Mouse (Mus musculus): ENCODE measurements around the gene Fmo6.

- TF ChIP-seq POLR2A (IDR thresholded peaks at IDR 0.05; ENCODE audit: insufficient read depth, low read depth, low read length) (no peak), CTCF (IDR thresholded peaks at IDR 0.05; ENCODE audit: insufficient read depth, low read depth, low read length) (no peak)
Measured at GRCm38 (mm10) chr1:162886138-162886816, 51.0 kb downstream of the Fmo6 start.
